Mouse (Mus musculus) megakaryocyte progenitor cell, adult 5-6 weeks (primary cell): Measurements from ENCODE around the gene Rgs11. TPM values are rescaled to one million over a fixed set of nuclear protein-coding genes. Genes with fewer than 3 reads are reported as not detected.
"Not testable (repeated sequence)": the region's sequence is repeated elsewhere in the genome, so short reads cannot be mapped to it uniquely, and the experiment has no call there.

ENCODE experiments used
- ATAC-seq: replicated peaks from 2 replicates; pipeline ENCODE4 v1.8.0; 2016; ENCODE audit warnings: mild to moderate bottlenecking, moderate TSS enrichment, inconsistent platforms; ENCODE audit not compliant: poor library complexity
- total RNA-seq, 2 experiments: library from RNA; stranded (forward) in 1 of 2; stranded (reverse) in 1 of 2; fragments of 157-497, 149-512 nt in 1 of 2; fragments of 200-1000 nt in 1 of 2; gene quantifications; 2 replicates each; pipeline versions ENCODE4 v1.2.3 to v1.2.4; 2015 to 2017

The Rgs11 gene
- 0.42 TPM in 1 of 2 replicates, not detected in the other for total RNA-seq (2015)
- total RNA-seq (2017) = 0.33 TPM in 1 of 2 replicates, not detected in the other

- ATAC-seq = no peak; the same call in 1 of the 2 replicates
Observed at GRCm38 (mm10) chr17:26202737-26203136, at the start of gene Rgs11. Gene Rgs11, plus strand, starts transcription at chr17:26202951.

- ATAC-seq = no peak
Observed at GRCm38 (mm10) chr17:26162736-26163135, 40.0 kb upstream of the Rgs11 start.

GRCm38 (mm10) chr17:26168039-26168438 is 34.7 kb upstream of the Rgs11 start:
- ATAC-seq = peak; percentile 94

GRCm38 (mm10) chr17:26175248-26175647 is 27.5 kb upstream of the Rgs11 start:
- ATAC-seq = not testable (repeated sequence)

- no peak for ATAC-seq
Observed at GRCm38 (mm10) chr17:26178611-26179010, 24.1 kb upstream of the Rgs11 start.

- ATAC-seq = no peak
Observed at GRCm38 (mm10) chr17:26181179-26181578, 21.6 kb upstream of the Rgs11 start.

GRCm38 (mm10) chr17:26187592-26187991 is 15.2 kb upstream of the Rgs11 start:
- no peak for ATAC-seq

GRCm38 (mm10) chr17:26188091-26188805 is 14.5 kb upstream of the Rgs11 start:
- ATAC-seq = no peak

GRCm38 (mm10) chr17:26191486-26191885 is 11.3 kb upstream of the Rgs11 start:
- ATAC-seq = not testable (repeated sequence)

- no peak for ATAC-seq
Observed at GRCm38 (mm10) chr17:26192481-26193190, 10.1 kb upstream of the Rgs11 start.

GRCm38 (mm10) chr17:26198892-26199291 is 3.9 kb upstream of the Rgs11 start, which contains the start of gene Pdia2:
Gene Pdia2, minus strand, starts transcription at chr17:26199087.
- ATAC-seq = peak; percentile 61

- peak; percentile 31; the same call in 1 of the 2 replicates for ATAC-seq
Observed at GRCm38 (mm10) chr17:26200831-26201705, 1.7 kb upstream of the Rgs11 start.

GRCm38 (mm10) chr17:26201998-26202397 is 753 bp upstream of the Rgs11 start:
- ATAC-seq = no peak

GRCm38 (mm10) chr17:26203321-26203811 is 615 bp downstream of the Rgs11 start:
- ATAC-seq = peak; percentile 19; the same call in 1 of the 2 replicates

- no peak for ATAC-seq
Observed at GRCm38 (mm10) chr17:26204766-26205165, 2.0 kb downstream of the Rgs11 start.

GRCm38 (mm10) chr17:26206392-26206791 is 3.6 kb downstream of the Rgs11 start:
- ATAC-seq = no peak

GRCm38 (mm10) chr17:26207686-26208085 is 4.9 kb downstream of the Rgs11 start, which contains the start of gene Arhgdig:
Gene Arhgdig, minus strand, starts transcription at chr17:26207786.
- ATAC-seq = no peak

GRCm38 (mm10) chr17:26212241-26212640 is 9.5 kb downstream of the Rgs11 start:
- ATAC-seq = no peak

- ATAC-seq = no peak
Observed at GRCm38 (mm10) chr17:26212681-26213080, 9.9 kb downstream of the Rgs11 start.

GRCm38 (mm10) chr17:26221508-26221907 is 18.8 kb downstream of the Rgs11 start:
- no peak for ATAC-seq

- ATAC-seq = no peak
Observed at GRCm38 (mm10) chr17:26225150-26225549, 22.4 kb downstream of the Rgs11 start.
